Mouse (Mus musculus): ENCODE results near the gene Gaa. TPM values are rescaled to one million over a fixed set of nuclear protein-coding genes. Genes with fewer than 3 reads are reported as not detected.

Gene Gaa
- total RNA-seq, 2 experiments from 2014 or later, result 79.1 to 81.6 TPM

Other genes with a start within 250 kb of the Gaa start
- gene Cbx2, start 244.9 kb upstream of the Gaa start, total RNA-seq (2021), result 1 to 10 TPM; 1.4 to 1.9 TPM
- 1 to 10 TPM; 2.1 to 2.7 TPM for gene Cbx8, start 226.9 kb upstream of the Gaa start, total RNA-seq (2021)
- gene Cbx4, start 181.7 kb upstream of the Gaa start, total RNA-seq (2021), result 1 to 10 TPM; 4.7 to 5.9 TPM
- gene Tbc1d16, start 39.4 kb upstream of the Gaa start, total RNA-seq (2021), result 10 to 100 TPM; 14.3 to 18.5 TPM
- gene Ccdc40, start 39.3 kb upstream of the Gaa start, total RNA-seq (2021), result not detected
- gene Eif4a3, start 32.2 kb downstream of the Gaa start, total RNA-seq (2021), result 10 to 100 TPM; 43.8 to 52.4 TPM
- 1 to 10 TPM in 1 of 2 experiments, under 1 TPM in 1; 0.64 to 1.3 TPM for gene Card14, start 39.9 kb downstream of the Gaa start, total RNA-seq (2021)
- gene Sgsh, start 87.6 kb downstream of the Gaa start, total RNA-seq (2021), result 1 to 10 TPM; 3.2 to 4.5 TPM
- gene Slc26a11, start 87.7 kb downstream of the Gaa start, total RNA-seq (2021), result 1 to 10 TPM; 2.7 to 2.9 TPM
- gene Rnf213, start 125.2 kb downstream of the Gaa start, total RNA-seq (2021), result 1 to 10 TPM; 5.4 to 7.4 TPM
- 1 to 10 TPM; 7.3 to 8.7 TPM for gene Endov, start 223.5 kb downstream of the Gaa start, total RNA-seq (2021)